Mouse (Mus musculus) kidney, embryonic 14.5 days (tissue): ENCODE measurements around the gene Cct5. TPM values are rescaled to one million over a fixed set of nuclear protein-coding genes. Genes with fewer than 3 reads are reported as not detected.
A peak's percentile ranks its signal among the peaks of the same experiment; 100 is the strongest.

ENCODE experiments used
- ATAC-seq: fragments of 200-750 bp; cut with Nextera tagmentation; 2 replicates; pipeline ENCODE4 v1.8.0; 2017; ENCODE audit warnings: moderate number of reproducible peaks, mild to moderate bottlenecking, moderate TSS enrichment, moderate library complexity; ENCODE audit not compliant: low FRiP score, low TSS enrichment
- H3K27ac ChIP-seq: fragments of 300-500 bp; sonication (generic); 2 replicates; pipeline ENCODE4 v1.5.1; 2014; ENCODE audit warnings: low read depth, mild to moderate bottlenecking, low read length, moderate library complexity, mixed read lengths
- H3K27me3 ChIP-seq: fragments of 300-500 bp; sonication (generic); 2 replicates; pipeline ENCODE4 v1.6.1; 2014; ENCODE audit warnings: mild to moderate bottlenecking, low read length; ENCODE audit not compliant: control insufficient read depth, insufficient read depth
- H3K36me3 ChIP-seq: fragments of 300-500 bp; sonication (generic); 2 replicates; pipeline ENCODE4 v1.6.1; 2014; ENCODE audit warnings: low read length, mixed read lengths; ENCODE audit not compliant: control insufficient read depth, insufficient read depth
- H3K4me1 ChIP-seq: fragments of 300-500 bp; sonication (generic); 2 replicates; pipeline ENCODE4 v1.6.1; 2014; ENCODE audit warnings: low read length, mixed read lengths; ENCODE audit not compliant: control insufficient read depth, insufficient read depth
- H3K4me2 ChIP-seq: fragments of 300-500 bp; sonication (generic); replicated peaks from 2 replicates; pipeline ENCODE4 v1.6.1; 2014; ENCODE audit warnings: low read depth, mild to moderate bottlenecking, low read length
- H3K4me3 ChIP-seq: fragments of 300-500 bp; sonication (generic); 2 replicates; pipeline ENCODE4 v1.5.1; 2014; ENCODE audit warnings: mild to moderate bottlenecking, low read length
- H3K9ac ChIP-seq: fragments of 300-500 bp; sonication (generic); 2 replicates; pipeline ENCODE4 v1.6.1; 2014; ENCODE audit warnings: low read depth, mild to moderate bottlenecking, low read length, moderate library complexity
- H3K9me3 ChIP-seq: fragments of 300-500 bp; sonication (generic); 2 replicates; pipeline ENCODE4 v1.6.1; 2016; ENCODE audit warnings: low read length; ENCODE audit not compliant: control insufficient read depth
- WGBS: fragments of 180-500 bp; shearing (Covaris S2); extraction: QIAGEN DNeasy Blood & Tissue Kit; methylation state at CpG from one replicate; pipeline ENCODE4 v1.1.7; 2014; 5-methylcytosine and 5-hydroxymethylcytosine counted together
- polyA plus RNA-seq: library from polyadenylated mRNA; unstranded; fragments of >200 nt; fragmentation: Nextera tagmentation; extraction: Ambion mirVana; gene quantifications from 2 replicates; pipeline ENCODE4 v1.2.1, GENCODE M21; 2014

Gene Cct5
- polyA plus RNA-seq, 1 experiment from 2014 or later = 654 TPM

DNA sequence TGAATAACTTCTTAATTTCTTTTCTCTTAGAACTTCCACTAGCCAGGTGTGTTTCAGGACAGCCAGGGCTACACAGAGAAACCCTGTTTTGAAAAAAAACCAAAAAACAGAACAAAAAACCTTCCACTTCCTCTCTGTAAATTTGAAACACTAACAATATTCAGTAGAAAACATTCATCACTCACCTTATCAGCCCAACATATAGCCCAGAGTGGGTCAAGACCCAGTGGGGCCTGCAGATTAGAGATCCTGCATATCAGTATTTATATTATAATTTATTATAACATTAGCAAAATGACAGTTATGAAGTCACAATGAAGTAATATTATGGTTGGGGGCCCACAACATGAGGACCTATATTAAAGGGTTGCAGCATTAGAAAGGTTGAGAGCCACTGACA lies 27.9 kb downstream of the Cct5 start:
- no peak for ATAC-seq
- no peaks in the 10 kb centered on the region for H3K36me3 ChIP-seq
- no peak overlapping the region for H3K4me2 ChIP-seq
- no peak overlapping the region for H3K4me3 ChIP-seq
- H3K27me3 ChIP-seq = no peaks in the 10 kb centered on the region
- no peak overlapping the region for H3K9ac ChIP-seq
- H3K9me3 ChIP-seq = no peaks in the 10 kb centered on the region
- no peaks in the 10 kb centered on the region; the same call in 1 of the 2 replicates for H3K4me1 ChIP-seq
- H3K27ac ChIP-seq = no peak overlapping the region

DNA sequence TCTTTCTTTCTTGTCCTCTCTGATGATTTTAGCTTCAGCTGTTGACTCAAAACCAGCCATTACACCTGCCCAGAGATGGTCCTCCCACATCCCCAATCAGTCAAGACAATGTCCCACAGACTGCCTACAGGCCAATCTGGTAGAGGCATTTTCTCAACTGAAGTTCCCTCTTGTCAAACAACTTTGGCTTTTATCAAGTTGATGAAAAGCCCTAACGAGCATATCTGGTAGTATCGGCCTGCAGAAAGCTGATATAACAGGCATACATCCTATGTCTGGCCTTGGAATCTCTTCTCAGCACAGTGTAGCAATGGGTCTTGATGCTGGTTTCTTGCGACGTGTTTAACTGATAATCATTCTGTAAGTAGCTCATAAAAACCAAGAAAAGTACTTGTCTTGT lies 28.3 kb downstream of the Cct5 start:
- Histone ChIP-seq H3K9ac (no peak overlapping the region), H3K27ac (no peak overlapping the region), H3K4me3 (no peak overlapping the region), H3K9me3 (no peaks in the 10 kb centered on the region), H3K27me3 (no peaks in the 10 kb centered on the region), H3K36me3 (no peaks in the 10 kb centered on the region), H3K4me1 (peaks cover under 1% of the 10 kb centered on the region; the same call in 1 of the 2 replicates), H3K4me2 (no peak overlapping the region)
- no peak for ATAC-seq
- 88% methylated on average over 4 of the region's 4 CpGs for WGBS

DNA sequence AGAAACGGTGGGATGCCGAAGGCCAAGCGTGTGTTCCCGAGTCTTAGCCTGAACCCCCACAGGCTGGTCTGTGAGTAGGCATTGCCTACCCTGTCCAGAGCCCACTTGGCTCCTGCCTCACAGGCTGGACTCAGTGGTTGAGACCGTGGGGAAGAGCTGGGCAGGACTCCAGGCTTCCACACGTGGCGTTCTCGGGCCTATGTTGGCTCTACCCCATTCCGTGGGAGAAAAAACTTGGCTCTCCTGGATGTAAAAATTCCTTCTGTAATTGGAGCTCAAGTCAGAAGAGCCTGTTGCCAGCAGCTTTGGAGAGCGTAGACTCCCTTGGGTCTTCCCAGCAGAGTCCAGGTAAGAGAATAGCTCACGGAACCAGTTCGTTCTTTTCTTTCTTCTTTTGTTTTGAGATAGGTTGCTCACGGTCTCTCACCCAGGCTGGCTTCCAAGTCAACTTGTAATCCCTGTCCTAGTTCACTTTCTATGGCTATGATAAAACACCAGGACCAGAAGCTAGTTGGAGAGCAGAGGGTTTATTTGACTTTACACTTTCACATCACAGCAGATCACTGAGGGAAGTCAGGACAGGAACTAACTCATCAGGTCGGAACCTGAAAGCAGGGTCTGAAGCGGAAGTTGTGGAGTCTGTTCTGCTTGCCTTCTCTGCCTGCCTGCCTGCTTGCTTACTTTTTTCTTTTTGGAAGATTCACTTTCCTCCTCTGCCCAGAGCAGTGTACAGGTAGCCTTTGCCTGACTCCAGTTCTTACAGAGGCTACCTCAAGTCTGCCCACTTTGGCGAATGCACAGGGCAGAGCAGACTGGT lies 29.5 kb downstream of the Cct5 start:
- no peak overlapping the region for H3K4me2 ChIP-seq
- H3K36me3 ChIP-seq = no peaks in the 10 kb centered on the region
- WGBS = 86% methylated on average over 16 of the region's 16 CpGs
- H3K9me3 ChIP-seq = no peaks in the 10 kb centered on the region
- H3K27me3 ChIP-seq = no peaks in the 10 kb centered on the region
- H3K9ac ChIP-seq = no peak overlapping the region
- no peak for ATAC-seq
- H3K4me3 ChIP-seq = no peak overlapping the region
- H3K4me1 ChIP-seq = peaks cover 4% of the 10 kb centered on the region; the same call in 1 of the 2 replicates
- no peak overlapping the region for H3K27ac ChIP-seq

GRCm38 (mm10) chr15:31570959-31571358 lies 30.6 kb downstream of the Cct5 start:
- Histone ChIP-seq H3K27me3 (no peaks in the 10 kb centered on the region), H3K27ac (no peak overlapping the region), H3K4me3 (no peak overlapping the region), H3K9ac (no peak overlapping the region), H3K9me3 (no peaks in the 10 kb centered on the region), H3K4me1 (peaks cover 4% of the 10 kb centered on the region; the same call in 1 of the 2 replicates), H3K4me2 (no peak overlapping the region), H3K36me3 (no peaks in the 10 kb centered on the region)
- ATAC-seq = no peak
- 84% methylated on average over 8 of the region's 8 CpGs for WGBS

- ATAC-seq = no peak; the same call in 1 of the 2 replicates
- H3K36me3 ChIP-seq = no peaks in the 10 kb centered on the region
- WGBS = 61% methylated on average over 9 of the region's 9 CpGs
Measured at GRCm38 (mm10) chr15:31569325-31570022, 32.1 kb downstream of the Cct5 start.

GRCm38 (mm10) chr15:31568581-31568996 lies 33.0 kb downstream of the Cct5 start:
- Histone ChIP-seq H3K9ac (0 out of 2 replicates have a peak overlapping the region, but pooled peaks have one; percentile 18), H3K4me3 (no peak overlapping the region), H3K9me3 (no peaks in the 10 kb centered on the region), H3K27me3 (no peaks in the 10 kb centered on the region), H3K36me3 (no peaks in the 10 kb centered on the region), H3K4me1 (peaks cover 7% of the 10 kb centered on the region; the same call in 1 of the 2 replicates), H3K27ac (no peak overlapping the region), H3K4me2 (peak overlapping the region; percentile 33)
- WGBS = 12% methylated on average over 12 of the region's 12 CpGs
- peak; percentile 86 for ATAC-seq

More at GRCm38 (mm10) chr15:31569325-31570022, 32.1 kb downstream of the Cct5 start:
- Histone ChIP-seq H3K27me3 (no peaks in the 10 kb centered on the region), H3K9me3 (no peaks in the 10 kb centered on the region), H3K4me1 (peaks cover 4% of the 10 kb centered on the region; the same call in 1 of the 2 replicates), H3K4me2 (no peak overlapping the region), H3K9ac (no peak overlapping the region), H3K4me3 (no peak overlapping the region), H3K27ac (no peak overlapping the region)

DNA sequence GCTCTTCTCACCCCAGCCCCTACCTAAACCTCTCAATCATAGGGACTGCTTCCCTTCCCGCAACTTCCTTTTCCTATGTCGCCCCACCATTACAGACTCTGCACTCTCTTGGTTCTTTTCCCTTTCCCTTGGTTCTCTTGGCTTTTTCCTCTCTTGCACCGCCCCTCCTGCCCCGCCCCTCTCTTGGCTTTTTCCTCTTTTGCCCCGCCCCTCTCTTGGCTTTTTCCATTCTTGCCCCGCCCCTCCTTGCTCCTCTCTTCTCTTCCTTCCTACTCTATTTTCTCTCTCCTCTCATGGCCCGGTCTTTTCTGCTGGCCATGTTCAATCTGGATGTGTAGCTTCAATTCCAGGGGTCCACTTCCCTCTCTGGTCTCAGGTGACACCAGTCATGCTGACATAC lies 34.2 kb downstream of the Cct5 start:
- no peak overlapping the region for H3K9ac ChIP-seq
- H3K4me2 ChIP-seq = no peak overlapping the region
- no peak for ATAC-seq
- WGBS = 73% methylated on average over 7 of the region's 7 CpGs
- H3K27me3 ChIP-seq = no peaks in the 10 kb centered on the region
- no peaks in the 10 kb centered on the region for H3K36me3 ChIP-seq
- H3K4me1 ChIP-seq = peaks cover 8% of the 10 kb centered on the region; the same call in 1 of the 2 replicates
- H3K9me3 ChIP-seq = no peaks in the 10 kb centered on the region
- no peak overlapping the region for H3K4me3 ChIP-seq
- H3K27ac ChIP-seq = no peak overlapping the region

- no peaks in the 10 kb centered on the region for H3K27me3 ChIP-seq
- 77% methylated on average over 1 of the region's 1 CpGs for WGBS
- ATAC-seq = no peak
- H3K9ac ChIP-seq = no peak overlapping the region
- no peaks in the 10 kb centered on the region for H3K36me3 ChIP-seq
- no peaks in the 10 kb centered on the region; the same call in 1 of the 2 replicates for H3K9me3 ChIP-seq
- H3K4me1 ChIP-seq = peaks cover 8% of the 10 kb centered on the region; the same call in 1 of the 2 replicates
- H3K27ac ChIP-seq = no peak overlapping the region
- H3K4me3 ChIP-seq = no peak overlapping the region
- H3K4me2 ChIP-seq = no peak overlapping the region
Measured at GRCm38 (mm10) chr15:31565786-31566185, 35.8 kb downstream of the Cct5 start.

DNA sequence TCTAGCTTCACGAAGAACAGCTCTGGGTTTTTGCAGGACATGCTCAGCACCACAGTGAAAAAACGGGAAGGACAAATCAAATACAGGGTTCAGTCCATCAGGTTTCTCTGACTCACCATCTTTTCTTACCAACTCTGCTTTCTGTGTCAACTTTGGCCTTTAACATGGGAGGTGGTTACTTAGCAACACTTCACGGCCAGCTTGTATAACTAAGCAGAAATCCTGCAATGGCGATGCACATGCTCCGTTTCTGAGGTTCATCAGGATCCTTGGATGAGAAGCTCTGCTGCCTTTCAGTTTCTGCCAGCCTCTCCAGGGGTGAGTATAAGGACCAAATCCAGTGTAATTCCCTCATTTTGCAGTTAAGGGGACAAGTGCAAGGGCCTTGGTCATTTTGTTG lies 36.4 kb downstream of the Cct5 start, which contains the start of gene Cmbl:
Gene Cmbl (plus strand): TSS at position 206 of the 400 bp plus-strand sequence.
- H3K36me3 ChIP-seq = no peaks in the 10 kb centered on the region
- H3K9ac ChIP-seq = no peak within 1 kb of the TSS
- 72% methylated on average over 5 of the region's 5 CpGs for WGBS
- no peak within 1 kb of the TSS for H3K27ac ChIP-seq
- no peak within 1 kb of the TSS for H3K4me3 ChIP-seq
- no peaks in the 10 kb centered on the region; the same call in 1 of the 2 replicates for H3K9me3 ChIP-seq
- no peaks in the 10 kb centered on the region for H3K27me3 ChIP-seq
- ATAC-seq = no peak
- H3K4me2 ChIP-seq = no peak within 1 kb of the TSS
- H3K4me1 ChIP-seq = peaks cover 8% of the 10 kb centered on the region; the same call in 1 of the 2 replicates
